Mouse (Mus musculus): ENCODE data around the gene Csk. TPM values are rescaled to one million over a fixed set of nuclear protein-coding genes. Genes with fewer than 3 reads are reported as not detected.

Csk gene
- total RNA-seq (2014; rRNA removed) (105 and 135 TPM in 2 replicates), polyA plus RNA-seq (2015; fragmentation: Nextera tagmentation; extraction: Ambion mirVana) (37.0 and 46.3 TPM in 2 replicates)

- no peak for ATAC-seq
- Histone ChIP-seq H3K4me3 (ENCODE audit: low read depth, low read length) (no peak within 1 kb of the TSS), H3K4me2 (ENCODE audit: low read depth) (no peak within 1 kb of the TSS), H3K27ac (ENCODE audit: low read depth, low read length) (no peak within 1 kb of the TSS), H3K9me3 (ENCODE audit: low read length) (no peaks in the 10 kb centered on the region), H3K9ac (no peak within 1 kb of the TSS), H3K36me3 (ENCODE audit: insufficient read depth) (no peaks in the 10 kb centered on the region), H3K4me1 (ENCODE audit: insufficient read depth) (no peaks in the 10 kb centered on the region; the same call in 1 of the 2 replicates), H3K27me3 (ENCODE audit: insufficient read depth, low read length) (no peaks in the 10 kb centered on the region)
- no peak for TF ChIP-seq CTCF (IDR thresholded peaks at IDR 0.05; ENCODE audit: low read depth)
- DNase-seq: no peak
- WGBS: 43% methylated on average over 5 of the region's 5 CpGs
Measured at GRCm38 (mm10) chr9:57653283-57653682, at the start of gene Csk. TSS of gene Csk (minus strand) at chr9:57653631.

GRCm38 (mm10) chr9:57698466-57699150 lies 45.2 kb upstream of the Csk start:
- Histone ChIP-seq H3K27me3 (ENCODE audit: insufficient read depth, low read length) (no peaks in the 10 kb centered on the region), H3K4me3 (ENCODE audit: low read depth, low read length) (no peak overlapping the region), H3K4me1 (ENCODE audit: insufficient read depth) (0 out of 2 replicates have a peak, but pooled peaks cover 5% of the 10 kb centered on the region), H3K36me3 (ENCODE audit: insufficient read depth) (no peaks in the 10 kb centered on the region), H3K9ac (no peak overlapping the region), H3K9me3 (ENCODE audit: low read length) (no peaks in the 10 kb centered on the region), H3K27ac (ENCODE audit: low read depth, low read length) (no peak overlapping the region), H3K4me2 (ENCODE audit: low read depth) (no peak overlapping the region)
- ATAC-seq (peak; percentile 38; the same call in 1 of the 2 replicates), DNase-seq (peak; percentile 67)
- 74% methylated on average over 1 of the region's 1 CpGs for WGBS
- no peak for TF ChIP-seq CTCF (IDR thresholded peaks at IDR 0.05; ENCODE audit: low read depth)

- ATAC-seq: no peak
- Histone ChIP-seq H3K36me3 (ENCODE audit: insufficient read depth) (no peaks in the 10 kb centered on the region), H3K4me3 (ENCODE audit: low read depth, low read length) (no peak overlapping the region), H3K4me2 (ENCODE audit: low read depth) (peak overlapping the region; percentile 77), H3K27ac (ENCODE audit: low read depth, low read length) (no peak overlapping the region), H3K27me3 (ENCODE audit: insufficient read depth, low read length) (no peaks in the 10 kb centered on the region), H3K4me1 (ENCODE audit: insufficient read depth) (0 out of 2 replicates have a peak, but pooled peaks cover 5% of the 10 kb centered on the region), H3K9me3 (ENCODE audit: low read length) (no peaks in the 10 kb centered on the region), H3K9ac (no peak overlapping the region)
- no peak for TF ChIP-seq CTCF (IDR thresholded peaks at IDR 0.05; ENCODE audit: low read depth)
- 16% methylated on average over 4 of the region's 4 CpGs for WGBS
- DNase-seq: no peak
Measured at GRCm38 (mm10) chr9:57697380-57697779, 43.9 kb upstream of the Csk start.

GRCm38 (mm10) chr9:57696380-57697285 lies 43.2 kb upstream of the Csk start:
- Histone ChIP-seq H3K27ac (ENCODE audit: low read depth, low read length) (peak overlapping the region; percentile 71), H3K4me1 (ENCODE audit: insufficient read depth) (0 out of 2 replicates have a peak, but pooled peaks cover 5% of the 10 kb centered on the region), H3K4me2 (ENCODE audit: low read depth) (peak overlapping the region; percentile 77), H3K9ac (peak overlapping the region; percentile 70), H3K27me3 (ENCODE audit: insufficient read depth, low read length) (no peaks in the 10 kb centered on the region), H3K4me3 (ENCODE audit: low read depth, low read length) (peak overlapping the region; percentile 48), H3K36me3 (ENCODE audit: insufficient read depth) (no peaks in the 10 kb centered on the region), H3K9me3 (ENCODE audit: low read length) (no peaks in the 10 kb centered on the region)
- WGBS: under 1% methylated on average over 42 of the region's 42 CpGs
- DNase-seq (peak; percentile 90), ATAC-seq (peak; percentile 92)
- TF ChIP-seq CTCF (IDR thresholded peaks at IDR 0.05; ENCODE audit: low read depth): 0 out of 2 replicates have a peak, but pooled peaks have one; percentile 8

DNA sequence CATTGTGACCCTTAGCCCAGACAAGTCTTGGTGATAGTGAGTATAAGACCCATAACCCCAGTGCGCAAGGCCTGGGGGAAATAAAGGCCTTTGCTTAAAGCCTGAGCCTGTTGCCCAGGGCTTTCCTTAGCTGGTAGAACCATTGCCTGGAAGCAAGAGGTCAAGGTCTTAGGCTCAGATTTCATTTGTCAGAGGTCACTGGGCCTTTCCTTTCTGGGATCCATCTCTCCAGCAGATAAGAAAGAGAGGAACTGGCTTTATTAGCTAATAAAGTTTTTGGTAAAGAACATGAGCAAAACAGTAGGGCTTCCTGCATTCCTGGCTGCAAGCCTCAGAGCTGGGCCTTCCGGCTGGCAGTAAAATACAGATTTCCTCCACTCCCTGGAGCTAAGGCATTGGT lies 40.7 kb upstream of the Csk start:
- 0 out of 2 replicates have a peak, but pooled peaks cover 5% of the 10 kb centered on the region for H3K4me1 ChIP-seq (ENCODE audit: insufficient read depth)
- WGBS: 85% methylated on average over 2 of the region's 2 CpGs

GRCm38 (mm10) chr9:57688606-57689005 lies 35.2 kb upstream of the Csk start:
- H3K9ac ChIP-seq: no peak overlapping the region
- H3K4me2 ChIP-seq (ENCODE audit: low read depth): no peak overlapping the region
- no peak for TF ChIP-seq CTCF (IDR thresholded peaks at IDR 0.05; ENCODE audit: low read depth)
- H3K36me3 ChIP-seq (ENCODE audit: insufficient read depth): no peaks in the 10 kb centered on the region
- DNase-seq (no peak), ATAC-seq (no peak)
- no peaks in the 10 kb centered on the region for H3K4me1 ChIP-seq (ENCODE audit: insufficient read depth)
- no peak overlapping the region for H3K27ac ChIP-seq (ENCODE audit: low read depth, low read length)
- WGBS: 91% methylated on average over 2 of the region's 2 CpGs
- H3K9me3 ChIP-seq (ENCODE audit: low read length): no peaks in the 10 kb centered on the region
- H3K27me3 ChIP-seq (ENCODE audit: insufficient read depth, low read length): no peaks in the 10 kb centered on the region
- no peak overlapping the region for H3K4me3 ChIP-seq (ENCODE audit: low read depth, low read length)

More for the DNA sequence above, 40.7 kb upstream of the Csk start:
- Histone ChIP-seq H3K4me3 (ENCODE audit: low read depth, low read length) (no peak overlapping the region), H3K9me3 (ENCODE audit: low read length) (no peaks in the 10 kb centered on the region), H3K36me3 (ENCODE audit: insufficient read depth) (no peaks in the 10 kb centered on the region), H3K27ac (ENCODE audit: low read depth, low read length) (no peak overlapping the region), H3K4me2 (ENCODE audit: low read depth) (no peak overlapping the region), H3K27me3 (ENCODE audit: insufficient read depth, low read length) (no peaks in the 10 kb centered on the region), H3K9ac (no peak overlapping the region)
- no peak for ATAC-seq
- DNase-seq: no peak
- TF ChIP-seq CTCF (IDR thresholded peaks at IDR 0.05; ENCODE audit: low read depth): no peak

All from forebrain, postnatal 0 days (tissue).